Mouse (Mus musculus) forebrain, postnatal 0 days (tissue): ENCODE measurements around the gene Nr4a3. TPM values are rescaled to one million over a fixed set of nuclear protein-coding genes. Genes with fewer than 3 reads are reported as not detected.

Experiments
- ATAC-seq: fragments of 200-750 bp; cut with Nextera tagmentation; 2 replicates; pipeline ENCODE4 v1.8.0; 2017; ENCODE audit warnings: mild to moderate bottlenecking, moderate library complexity
- DNase-seq: peaks from one replicate; pipeline ENCODE4 v3.0.0-alpha.2; 2015
- H3K27ac ChIP-seq: fragments of 300-500 bp; sonication (generic); 2 replicates; pipeline ENCODE4 v1.5.1; 2014; ENCODE audit warnings: low read depth, mild to moderate bottlenecking, antibody characterized with exemption, low read length, moderate library complexity, mixed read lengths
- H3K27me3 ChIP-seq: fragments of 300-500 bp; sonication (generic); 2 replicates; pipeline ENCODE4 v1.6.1; 2014; ENCODE audit warnings: mild to moderate bottlenecking, low read length, mixed read lengths; ENCODE audit not compliant: insufficient read depth
- H3K36me3 ChIP-seq: fragments of 300-500 bp; sonication (generic); 2 replicates; pipeline ENCODE4 v1.6.1; 2014; ENCODE audit warnings: mild to moderate bottlenecking, moderate library complexity; ENCODE audit not compliant: insufficient read depth
- H3K4me1 ChIP-seq: fragments of 300-500 bp; sonication (generic); 2 replicates; pipeline ENCODE4 v1.6.1; 2014; ENCODE audit warnings: antibody characterized with exemption; ENCODE audit not compliant: insufficient read depth
- H3K4me2 ChIP-seq: fragments of 300-500 bp; sonication (generic); 2 replicates; pipeline ENCODE4 v1.6.1; 2014; ENCODE audit warnings: low read depth, mild to moderate bottlenecking, moderate library complexity
- H3K4me3 ChIP-seq: fragments of 300-500 bp; sonication (generic); 2 replicates; pipeline ENCODE4 v1.5.1; 2014; ENCODE audit warnings: low read depth, low read length, mixed read lengths
- H3K9ac ChIP-seq: fragments of 300-500 bp; sonication (generic); 2 replicates; pipeline ENCODE4 v1.6.1; 2014; ENCODE audit warnings: mild to moderate bottlenecking
- H3K9me3 ChIP-seq: fragments of 300-500 bp; sonication (generic); 2 replicates; pipeline ENCODE4 v1.6.1; 2016; ENCODE audit warnings: low read length
- CTCF ChIP-seq: sonication (generic); IDR thresholded peaks from 2 replicates; pipeline ENCODE4 v1.5.1; 2016; ENCODE audit warnings: antibody characterized with exemption, control low read depth, low read depth
- WGBS: fragments of 180-500 bp; shearing (Covaris S2); extraction: QIAGEN DNeasy Blood & Tissue Kit; methylation state at CpG from one replicate; pipeline ENCODE4 v1.1.7; 2014; 5-methylcytosine and 5-hydroxymethylcytosine counted together
- polyA plus RNA-seq: library from polyadenylated mRNA; unstranded; fragments of >200 nt; fragmentation: Nextera tagmentation; extraction: Ambion mirVana; gene quantifications from 2 replicates; pipeline ENCODE4 v1.2.1, GENCODE M21; 2015
- total RNA-seq: library from RNA; depleted of rRNA; stranded (reverse); fragments of >200 nt; gene quantifications from 2 replicates; pipeline ENCODE4 v1.2.3, GENCODE M21; 2014

The Nr4a3 gene
- total and polyA plus RNA-seq, 2 experiments from 2014 or later: 12.4 to 13.5 TPM

GRCm38 (mm10) chr4:48105387-48105786, 60.4 kb downstream of the Nr4a3 start:
- WGBS: 59% methylated on average over 5 of the region's 5 CpGs
- Histone ChIP-seq H3K9ac (no peak overlapping the region), H3K36me3 (no peaks in the 10 kb centered on the region), H3K4me1 (no peaks in the 10 kb centered on the region), H3K4me2 (no peak overlapping the region), H3K27ac (no peak overlapping the region), H3K4me3 (no peak overlapping the region), H3K27me3 (no peaks in the 10 kb centered on the region), H3K9me3 (no peaks in the 10 kb centered on the region)
- TF ChIP-seq CTCF: no peak
- no peak for DNase-seq
- peak; percentile 53; the same call in 1 of the 2 replicates for ATAC-seq

- H3K4me3 ChIP-seq: no peak overlapping the region
- H3K4me2 ChIP-seq: no peak overlapping the region
- DNase-seq: no peak
- TF ChIP-seq CTCF: no peak
- ATAC-seq: no peak
- H3K4me1 ChIP-seq: no peaks in the 10 kb centered on the region
- no peak overlapping the region for H3K9ac ChIP-seq
- no peaks in the 10 kb centered on the region for H3K9me3 ChIP-seq
- H3K27ac ChIP-seq: no peak overlapping the region
- H3K36me3 ChIP-seq: no peaks in the 10 kb centered on the region
- no peaks in the 10 kb centered on the region for H3K27me3 ChIP-seq
- 88% methylated on average over 6 of the region's 6 CpGs for WGBS
Measured at GRCm38 (mm10) chr4:48107086-48107485, 62.1 kb downstream of the Nr4a3 start.

- Histone ChIP-seq H3K4me1 (no peaks in the 10 kb centered on the region), H3K36me3 (no peaks in the 10 kb centered on the region), H3K9me3 (no peaks in the 10 kb centered on the region), H3K27ac (no peak overlapping the region), H3K27me3 (no peaks in the 10 kb centered on the region), H3K9ac (no peak overlapping the region), H3K4me3 (no peak overlapping the region), H3K4me2 (no peak overlapping the region)
- no peak for ATAC-seq
- TF ChIP-seq CTCF: peak; percentile 33
- 72% methylated on average over 2 of the region's 2 CpGs for WGBS
- DNase-seq: no peak
Measured at GRCm38 (mm10) chr4:48108591-48108990, 63.6 kb downstream of the Nr4a3 start.

- Histone ChIP-seq H3K27me3 (no peaks in the 10 kb centered on the region), H3K27ac (no peak overlapping the region), H3K36me3 (no peaks in the 10 kb centered on the region), H3K4me2 (no peak overlapping the region), H3K9ac (no peak overlapping the region), H3K4me1 (no peaks in the 10 kb centered on the region), H3K9me3 (no peaks in the 10 kb centered on the region), H3K4me3 (no peak overlapping the region)
- WGBS: 73% methylated on average over 3 of the region's 3 CpGs
- no peak for TF ChIP-seq CTCF
- no peak for DNase-seq
- no peak for ATAC-seq
Measured at GRCm38 (mm10) chr4:48110331-48110730, 65.4 kb downstream of the Nr4a3 start.

GRCm38 (mm10) chr4:48116191-48116590, 71.2 kb downstream of the Nr4a3 start:
- H3K9ac ChIP-seq: no peak overlapping the region
- no peak for ATAC-seq
- no peaks in the 10 kb centered on the region for H3K4me1 ChIP-seq

GRCm38 (mm10) chr4:48124416-48124772, 79.4 kb downstream of the Nr4a3 start:
- Histone ChIP-seq H3K9me3 (no peaks in the 10 kb centered on the region), H3K27ac (no peak overlapping the region), H3K9ac (no peak overlapping the region), H3K36me3 (no peaks in the 10 kb centered on the region), H3K4me3 (peak overlapping the region; percentile 62), H3K4me1 (no peaks in the 10 kb centered on the region), H3K4me2 (peak overlapping the region; percentile 82), H3K27me3 (no peaks in the 10 kb centered on the region)
- DNase-seq: no peak
- peak; percentile 72 for ATAC-seq
- 2% methylated on average over 9 of the region's 9 CpGs for WGBS
- no peak for TF ChIP-seq CTCF

More at GRCm38 (mm10) chr4:48116191-48116590, 71.2 kb downstream of the Nr4a3 start:
- no peaks in the 10 kb centered on the region for H3K27me3 ChIP-seq
- no peak overlapping the region for H3K4me3 ChIP-seq
- no peak overlapping the region for H3K27ac ChIP-seq
- H3K9me3 ChIP-seq: no peaks in the 10 kb centered on the region
- no peak overlapping the region for H3K4me2 ChIP-seq
- no peaks in the 10 kb centered on the region for H3K36me3 ChIP-seq
- DNase-seq: no peak
- WGBS: 72% methylated on average over 4 of the region's 4 CpGs
- TF ChIP-seq CTCF: no peak; the same call in 1 of the 2 replicates

GRCm38 (mm10) chr4:48124773-48125469, 80.0 kb downstream of the Nr4a3 start, which contains the start of gene Stx17:
Stx17 (plus strand) TSS chr4:48124915.
- Histone ChIP-seq H3K36me3 (no peaks in the 10 kb centered on the region), H3K9ac (peak within 1 kb of the TSS; percentile 75), H3K4me3 (peak within 1 kb of the TSS; percentile 62), H3K9me3 (no peaks in the 10 kb centered on the region), H3K27me3 (no peaks in the 10 kb centered on the region), H3K4me2 (peak within 1 kb of the TSS; percentile 82), H3K4me1 (no peaks in the 10 kb centered on the region), H3K27ac (peak within 1 kb of the TSS; percentile 46; the same call in 1 of the 2 replicates)
- ATAC-seq (peak; percentile 99), DNase-seq (peak; percentile 88)
- WGBS: 2% methylated on average over 58 of the region's 58 CpGs
- no peak for TF ChIP-seq CTCF
